Mouse (Mus musculus) left cerebral cortex, adult 2 months (tissue): ENCODE results near the gene Fgfr2. TPM values are rescaled to one million over a fixed set of nuclear protein-coding genes. Genes with fewer than 3 reads are reported as not detected.

Source experiments
- DNase-seq, 2 experiments: peaks; one replicate each; pipeline ENCODE4 v3.0.0; 2021 to 2022; ENCODE audit warnings: low spot score in 2 of 2, mixed read lengths in 1 of 2; ENCODE audit errors: extremely low spot score in 1 of 2
- H3K27ac ChIP-seq: fragments of 200-600 bp; 2 replicates; pipeline ENCODE4 v1.8.1; 2022
- H3K4me3 ChIP-seq: fragments of 200-600 bp; 2 replicates; pipeline ENCODE4 v1.8.1; 2022
- CTCF ChIP-seq: fragments of 200-600 bp; IDR thresholded peaks from 2 replicates; pipeline ENCODE4 v1.8.1; 2022; ENCODE audit warnings: antibody characterized with exemption, mild to moderate bottlenecking, moderate library complexity
- intact Hi-C: fragments of 180-260 bp; cut with DNase I; formaldehyde crosslinking; loops from one replicate; pipeline ENCODE4 v1.15.1; 2025
- total RNA-seq, 2 experiments: library from RNA; stranded (reverse); gene quantifications; 2 replicates each; pipeline ENCODE4 v1.2.3; 2021

Gene Fgfr2
- total RNA-seq, 2 experiments from 2014 or later, result 47.3 to 47.4 TPM

DNA sequence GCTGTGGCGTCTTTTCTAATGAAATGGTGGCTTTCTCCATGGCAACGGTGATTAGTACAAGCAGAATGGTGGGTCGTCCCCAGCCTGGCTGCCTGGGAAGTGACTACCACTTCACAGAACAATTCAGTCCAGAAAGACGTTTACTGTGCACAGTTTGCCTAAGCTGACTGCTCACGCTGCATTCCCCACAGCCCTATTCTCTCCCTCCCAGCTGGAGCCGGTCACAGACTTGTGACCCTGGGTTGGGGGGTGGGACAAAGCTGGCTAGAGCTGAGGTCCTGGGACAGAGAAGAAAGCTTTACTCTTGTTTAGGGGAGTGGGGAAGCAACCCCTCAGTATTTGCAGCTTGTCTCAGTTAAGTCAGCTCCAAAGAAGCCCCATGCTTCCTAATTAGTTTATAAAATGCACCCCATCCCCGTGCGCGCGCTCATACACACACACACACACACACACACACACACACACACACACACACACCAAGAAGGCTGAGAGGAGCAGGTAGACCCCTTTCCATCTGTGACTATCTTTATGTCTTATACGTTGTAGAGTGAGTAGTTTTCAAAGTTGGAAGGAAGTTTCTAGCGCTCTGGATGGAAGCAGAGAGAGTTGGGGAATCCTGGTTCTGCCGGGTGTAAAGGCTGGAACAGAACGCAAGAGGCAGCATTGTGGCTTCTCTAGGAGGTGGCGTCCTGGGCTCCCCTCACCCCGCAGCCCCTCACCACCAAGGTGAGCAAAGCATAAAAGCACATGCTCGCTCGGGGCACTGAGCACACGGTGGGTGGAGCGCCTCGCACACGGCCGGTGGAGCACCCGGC lies 2754.1 kb downstream of the Fgfr2 start:
- Histone ChIP-seq H3K4me3 (no peak overlapping the region), H3K27ac (no peak overlapping the region)
- peak; percentile 19 for TF ChIP-seq CTCF
- intact Hi-C loops, result no loop called here
- no peak for DNase-seq

DNA sequence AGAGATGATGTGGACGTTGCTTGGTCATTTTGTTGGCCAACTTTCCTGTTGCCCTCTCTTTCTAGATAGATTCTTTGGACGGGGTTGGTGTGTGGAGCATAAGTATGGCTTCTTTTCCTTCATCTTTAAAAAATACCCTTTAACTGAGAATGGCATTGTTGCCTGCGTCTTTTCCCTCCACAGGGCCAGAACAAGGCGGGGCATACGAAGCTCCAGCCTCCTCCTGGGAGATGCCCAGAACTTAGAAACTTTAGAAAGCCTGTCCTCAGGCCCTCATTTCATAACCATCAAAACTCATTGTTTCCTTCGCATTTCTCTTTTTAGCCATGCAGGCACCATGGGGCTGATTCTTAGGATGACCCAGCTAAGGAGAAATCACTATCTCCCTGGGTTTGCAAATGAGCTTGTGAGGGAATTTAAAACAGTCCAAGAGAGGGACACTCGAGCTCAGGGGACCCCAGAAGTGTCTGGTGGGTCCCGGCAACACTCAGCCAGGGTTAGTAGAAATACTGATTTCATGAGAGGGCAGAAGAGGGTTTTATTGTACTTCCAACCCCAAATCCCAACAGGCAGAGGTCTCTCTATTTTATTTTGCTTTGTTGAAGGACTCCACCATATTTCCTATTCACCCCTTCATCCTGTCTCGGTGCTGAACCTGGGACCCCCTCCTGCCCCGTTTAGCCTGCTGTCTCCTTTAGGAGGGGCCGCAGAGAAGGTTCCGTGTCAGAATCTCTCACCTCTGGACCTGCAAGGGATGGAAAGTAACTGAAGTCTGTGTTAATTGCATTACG lies 2754.9 kb downstream of the Fgfr2 start:
- intact Hi-C loops, result no loop called here
- DNase-seq, result no peak
- no peak for TF ChIP-seq CTCF
- H3K4me3 ChIP-seq, result no peak overlapping the region
- H3K27ac ChIP-seq, result no peak overlapping the region

DNA sequence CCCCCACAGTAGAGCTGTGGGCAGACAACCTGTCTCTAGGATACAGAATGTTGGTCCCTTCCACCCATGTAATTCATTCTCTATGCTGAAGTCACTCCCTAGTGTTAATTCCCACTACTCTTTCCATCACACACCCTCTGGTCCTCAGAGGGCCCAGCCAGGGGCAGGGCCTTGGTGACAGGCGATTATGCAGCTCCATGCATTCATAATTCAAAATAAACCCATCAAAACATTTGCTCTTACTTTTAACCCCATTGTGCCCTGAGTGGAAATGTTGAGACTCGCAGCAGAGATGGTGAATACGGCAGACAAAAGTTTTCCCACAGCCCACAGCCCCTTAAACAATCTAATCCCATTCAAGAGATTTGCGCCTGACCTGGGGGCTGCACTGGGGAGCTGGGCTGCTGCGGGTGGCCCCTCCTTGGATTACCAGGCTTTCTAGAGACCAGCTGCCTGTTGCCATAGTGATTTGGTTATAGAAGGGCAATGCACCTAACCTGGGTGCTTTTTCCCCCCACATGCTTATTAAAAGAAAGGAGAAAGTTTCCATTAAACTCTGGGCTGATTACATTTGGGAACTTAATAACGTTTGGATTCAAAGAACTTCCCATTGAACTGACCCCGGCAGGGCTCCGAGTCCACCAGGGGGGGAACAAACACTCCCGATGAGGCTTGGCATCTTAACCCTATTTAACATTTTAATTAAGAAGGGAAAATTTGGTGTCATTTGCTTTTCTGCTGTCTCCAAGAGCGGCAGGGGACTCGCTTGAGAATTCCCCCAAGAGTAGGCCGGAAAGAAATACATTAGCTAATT lies 2755.7 kb downstream of the Fgfr2 start:
- H3K4me3 ChIP-seq, result no peak overlapping the region
- DNase-seq, result no peak
- intact Hi-C loops, result no loop called here
- no peak for TF ChIP-seq CTCF
- no peak overlapping the region for H3K27ac ChIP-seq

DNA sequence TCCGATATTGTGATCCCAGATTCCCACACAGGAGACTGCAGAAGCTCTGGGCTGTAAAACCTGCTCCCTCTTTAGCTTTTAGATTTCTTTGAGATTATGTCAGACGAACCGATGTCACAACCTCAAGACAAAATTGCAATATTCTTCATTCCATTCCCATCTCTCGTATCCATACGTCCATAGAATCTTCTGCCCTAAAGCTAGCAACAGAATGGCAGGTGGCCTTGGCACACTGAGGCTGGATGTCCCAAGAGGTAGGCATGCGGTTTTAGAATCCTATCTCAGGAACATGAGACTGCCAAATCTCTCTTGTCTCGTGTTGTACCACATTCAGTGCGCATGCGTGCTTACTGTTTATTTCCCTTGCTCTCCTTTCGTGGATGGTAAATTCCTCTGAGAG lies 2757.4 kb downstream of the Fgfr2 start:
- no peak overlapping the region for H3K4me3 ChIP-seq
- H3K27ac ChIP-seq, result no peak overlapping the region
- no peak for DNase-seq
- no peak for TF ChIP-seq CTCF
- intact Hi-C loops, result no loop called here

DNA sequence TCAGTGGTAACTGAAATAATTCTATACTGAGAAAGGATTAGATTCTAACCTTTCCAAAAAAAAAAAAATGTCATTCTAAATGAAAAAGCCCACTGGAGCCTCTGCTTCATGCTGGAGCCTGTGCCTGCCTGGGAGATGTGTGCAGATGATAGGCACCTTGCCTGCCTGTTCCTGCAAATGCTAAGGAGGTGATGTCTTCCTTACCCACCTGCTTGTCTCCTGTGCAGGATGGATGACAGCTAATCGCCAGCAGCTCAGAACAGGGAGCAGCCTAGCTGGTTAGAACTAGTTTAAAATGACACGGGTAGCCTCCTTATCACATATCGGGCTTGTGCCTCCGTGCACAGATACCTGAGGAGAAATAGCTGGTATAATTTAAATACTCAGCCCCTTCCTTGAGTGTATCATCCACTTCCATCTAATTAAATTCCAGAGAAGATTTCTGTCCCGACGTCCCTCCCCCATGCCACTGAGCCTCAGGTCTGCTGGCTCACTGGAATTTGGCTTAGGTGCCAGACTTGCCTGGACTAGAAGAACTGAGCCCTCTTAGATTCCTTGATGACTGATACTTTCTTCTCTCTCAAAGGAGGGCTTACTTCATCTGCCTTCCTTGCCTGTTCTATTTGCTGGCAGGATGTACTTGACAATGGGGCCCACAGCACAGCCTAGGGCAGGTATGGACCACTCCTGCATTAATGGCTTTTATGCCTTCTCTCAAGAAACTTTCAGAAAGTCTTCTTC lies 2782.6 kb downstream of the Fgfr2 start:
- Histone ChIP-seq H3K27ac (no peak overlapping the region), H3K4me3 (no peak overlapping the region)
- intact Hi-C loops, result loop anchor here (2.0 kb wide), 1 partner anchor 14 kb away; no protein-coding TSS in a partner anchor
- no peak for TF ChIP-seq CTCF
- no peak for DNase-seq

DNA sequence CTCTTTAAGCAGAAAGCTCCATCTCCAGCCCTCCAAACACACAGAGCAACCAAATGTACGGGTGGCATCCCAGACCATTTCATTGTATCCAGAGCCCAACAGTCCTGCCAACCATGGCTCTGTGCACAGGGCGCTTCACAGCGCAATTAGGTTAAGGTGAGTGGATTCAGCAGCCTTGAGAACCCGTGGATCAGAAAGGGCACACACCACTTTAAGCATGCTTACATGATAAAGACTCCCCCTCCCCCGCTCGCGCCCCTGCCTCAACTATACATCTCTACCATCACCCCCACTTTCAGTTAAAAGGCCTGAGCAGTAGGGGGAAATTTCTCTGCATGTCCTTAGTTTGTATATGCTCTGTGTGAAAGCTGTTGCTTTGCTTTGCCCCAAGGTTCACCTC lies 2785.5 kb downstream of the Fgfr2 start:
- DNase-seq, result no peak
- TF ChIP-seq CTCF, result no peak
- Histone ChIP-seq H3K4me3 (no peak overlapping the region), H3K27ac (no peak overlapping the region)
- intact Hi-C loops, result no loop called here

DNA sequence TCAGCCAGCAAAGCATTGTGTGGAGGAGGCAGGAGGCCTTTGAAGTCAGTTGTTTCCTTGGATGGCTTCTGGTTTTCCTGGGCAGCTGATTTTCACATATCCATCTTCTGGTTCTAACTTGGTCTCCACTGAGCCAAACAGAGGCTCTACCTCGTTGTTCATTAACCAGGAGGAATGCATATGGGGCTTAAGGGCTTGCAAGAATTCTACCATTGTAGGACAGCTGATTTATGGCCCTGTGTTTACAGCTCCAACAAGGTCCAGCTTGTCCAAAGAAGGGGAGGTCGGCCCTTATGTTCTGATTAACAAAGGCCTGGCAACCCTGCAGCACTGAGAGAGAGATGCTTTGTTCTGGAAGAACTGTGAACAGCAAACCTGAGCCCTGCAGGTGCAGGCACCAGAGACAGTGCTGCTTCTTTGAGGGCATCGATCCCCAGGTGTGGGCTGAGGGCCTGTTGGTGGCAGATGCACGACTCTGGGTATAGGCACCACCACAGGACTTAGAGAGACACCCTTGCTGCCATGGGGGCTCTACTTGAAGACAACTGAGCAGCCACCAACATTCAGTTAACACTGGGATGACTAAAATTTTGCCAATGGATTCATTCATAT lies 2787.6 kb downstream of the Fgfr2 start:
- H3K4me3 ChIP-seq, result no peak overlapping the region
- no peak for TF ChIP-seq CTCF
- intact Hi-C loops, result no loop called here
- H3K27ac ChIP-seq, result no peak overlapping the region
- DNase-seq, result no peak

DNA sequence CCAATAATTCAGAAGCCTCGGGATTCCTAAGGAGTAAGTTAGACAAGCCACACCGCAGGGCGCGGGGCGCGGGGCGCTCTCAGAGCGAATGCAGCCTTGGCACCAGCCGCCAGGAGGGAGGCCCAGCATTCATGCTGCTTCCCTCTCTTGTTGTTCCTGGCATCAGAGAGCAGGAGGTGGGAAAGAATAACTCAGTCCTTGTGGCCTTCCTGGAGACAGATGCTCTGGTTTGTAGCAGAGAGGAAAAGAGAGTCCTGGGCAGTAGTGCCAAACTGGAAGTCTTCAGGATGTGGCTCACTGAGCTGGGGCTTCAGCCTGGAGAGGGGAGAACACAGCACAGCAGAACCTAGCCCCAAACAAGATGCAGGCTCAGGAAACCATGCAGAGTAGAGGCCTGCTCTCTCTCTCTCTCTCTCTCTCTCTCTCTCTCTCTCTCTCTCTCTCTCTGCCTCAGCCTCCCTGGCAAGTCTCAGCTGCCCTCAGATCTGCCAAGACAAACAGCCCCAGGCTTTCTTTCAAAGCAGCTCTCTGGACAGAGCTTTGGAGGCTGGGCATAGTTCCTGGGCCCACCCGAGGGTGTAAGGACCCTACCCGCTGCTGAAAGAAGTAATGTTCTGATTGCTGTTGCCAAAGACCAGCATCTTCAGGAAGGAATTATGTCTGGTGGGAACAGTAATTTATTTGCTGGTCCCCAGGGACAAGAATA lies 2790.5 kb downstream of the Fgfr2 start:
- DNase-seq, result no peak
- TF ChIP-seq CTCF, result peak; percentile 11; the same call in 1 of the 2 replicates
- Histone ChIP-seq H3K4me3 (no peak overlapping the region), H3K27ac (no peak overlapping the region)
- intact Hi-C loops, result no loop called here

DNA sequence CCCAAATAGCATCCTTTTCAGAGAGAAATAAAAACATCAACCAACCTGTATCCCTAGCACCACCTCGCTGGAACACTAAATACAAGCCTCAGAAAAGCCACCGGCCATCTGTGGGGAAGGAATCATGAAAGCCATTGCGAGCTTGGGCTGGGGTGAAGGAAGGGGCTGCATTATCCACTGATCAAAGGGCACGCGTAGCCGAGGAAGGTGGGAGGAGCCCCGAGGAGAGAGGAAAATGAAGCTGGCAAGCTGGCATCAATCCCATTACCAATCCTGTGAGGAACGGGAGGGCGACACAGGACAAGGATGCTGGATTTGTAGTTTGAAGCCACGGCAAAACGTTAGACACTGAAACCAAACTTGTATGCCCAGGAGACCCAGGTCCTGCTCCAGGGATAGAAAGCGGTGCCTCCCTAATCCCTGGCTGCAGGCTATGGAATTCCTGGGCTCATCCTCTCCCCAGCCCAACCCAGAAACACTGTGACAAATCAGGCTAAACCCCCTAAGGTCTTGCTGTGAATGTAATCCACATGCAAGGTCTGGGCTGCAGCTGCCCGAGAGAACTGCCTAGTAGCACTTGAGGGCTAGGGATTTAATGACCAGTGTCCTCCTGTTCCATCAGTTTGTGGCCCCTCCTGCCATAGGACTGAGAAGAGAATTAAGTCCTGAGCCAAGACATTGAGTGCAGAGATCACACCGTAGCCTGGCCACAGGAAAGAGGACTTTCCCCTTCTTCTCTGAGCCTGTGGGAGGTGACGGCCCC lies 2795.4 kb downstream of the Fgfr2 start:
- intact Hi-C loops, result no loop called here
- no peak overlapping the region for H3K4me3 ChIP-seq
- DNase-seq, result no peak
- no peak for TF ChIP-seq CTCF
- no peak overlapping the region for H3K27ac ChIP-seq

DNA sequence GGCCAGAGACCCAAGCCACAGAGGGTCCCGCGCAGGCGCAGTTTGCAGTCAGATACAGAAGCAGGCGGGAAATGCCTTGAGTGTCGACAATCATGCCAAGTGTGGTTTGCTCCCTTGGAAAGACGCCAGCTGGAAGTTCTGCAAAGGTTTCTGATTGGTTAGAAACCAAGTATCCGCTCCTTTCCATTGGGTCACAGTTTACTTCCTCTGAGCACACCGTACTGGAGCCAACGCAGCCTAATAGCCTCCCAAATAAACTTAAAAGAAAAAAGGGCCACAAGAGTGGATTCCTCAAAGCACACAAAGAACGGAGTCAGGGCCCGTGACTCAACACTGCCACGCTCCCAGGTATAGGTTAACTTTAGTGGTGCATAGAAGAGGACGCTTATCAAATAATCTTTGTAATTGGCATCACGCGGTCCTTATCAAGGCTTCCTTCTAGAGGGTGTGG lies 2797.1 kb downstream of the Fgfr2 start:
- Histone ChIP-seq H3K27ac (no peak overlapping the region), H3K4me3 (no peak overlapping the region)
- DNase-seq, result no peak
- intact Hi-C loops, result no loop called here
- TF ChIP-seq CTCF, result no peak
